Mouse (Mus musculus) adrenal gland, postnatal 10 days (tissue): ENCODE measurements at regions not wholly inside any gene's neighbourhood (a gene's known extent, or its start where the extent isn't known, plus 50 kb on each side); places are given as distances from the start of the nearest gene placed in this dataset.

Experiments
- DNase-seq: peaks from one replicate; pipeline ENCODE4 v3.0.0; 2021; ENCODE audit warnings: mixed read lengths

DNA sequence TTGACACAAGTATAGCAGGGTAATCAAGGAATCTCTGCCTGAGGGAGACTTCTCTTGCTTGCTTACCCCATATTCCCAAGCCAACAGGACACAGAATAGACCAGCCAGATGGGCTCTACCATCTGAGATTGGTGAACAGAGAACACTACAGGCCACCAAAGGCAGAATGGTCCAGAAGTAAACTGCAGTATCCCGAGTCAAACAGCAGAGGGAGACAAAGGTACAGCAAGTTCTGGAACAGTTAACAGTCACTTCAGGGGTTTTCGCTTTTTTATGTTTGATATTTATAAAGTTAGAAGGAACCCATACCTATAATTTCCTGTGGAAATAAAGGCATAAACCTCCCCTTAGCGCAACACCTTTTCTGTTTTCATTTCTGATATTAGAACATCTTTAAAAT lies 325.5 kb upstream of the 9130204L05Rik start:
- DNase-seq: peak; percentile 19
